Mouse (Mus musculus) hindbrain, embryonic 12.5 days (tissue): ENCODE results near the gene Tnnc1. TPM values are rescaled to one million over a fixed set of nuclear protein-coding genes. Genes with fewer than 3 reads are reported as not detected.

Experiments
- ATAC-seq: fragments of 200-750 bp; cut with Nextera tagmentation; 2 replicates; pipeline ENCODE4 v1.8.0; 2017; ENCODE audit warnings: moderate TSS enrichment; ENCODE audit not compliant: low FRiP score
- H3K27ac ChIP-seq: fragments of 300-500 bp; sonication (generic); 2 replicates; pipeline ENCODE4 v1.5.1; 2016; ENCODE audit warnings: mild to moderate bottlenecking
- H3K27me3 ChIP-seq: fragments of 300-500 bp; sonication (generic); 2 replicates; pipeline ENCODE4 v1.6.1; 2016; ENCODE audit warnings: mild to moderate bottlenecking
- H3K36me3 ChIP-seq: fragments of 300-500 bp; sonication (generic); 2 replicates; pipeline ENCODE4 v1.6.1; 2016; ENCODE audit warnings: mild to moderate bottlenecking
- H3K4me1 ChIP-seq: fragments of 300-500 bp; sonication (generic); 2 replicates; pipeline ENCODE4 v1.6.1; 2016
- H3K4me2 ChIP-seq: fragments of 300-500 bp; sonication (generic); replicated peaks from 2 replicates; pipeline ENCODE4 v1.6.1; 2016; ENCODE audit warnings: mild to moderate bottlenecking
- H3K4me3 ChIP-seq: fragments of 300-500 bp; sonication (generic); 2 replicates; pipeline ENCODE4 v1.5.1; 2016; ENCODE audit warnings: mild to moderate bottlenecking
- H3K9ac ChIP-seq: fragments of 300-500 bp; sonication (generic); 2 replicates; pipeline ENCODE4 v1.6.1; 2016; ENCODE audit warnings: mild to moderate bottlenecking, moderate library complexity
- H3K9me3 ChIP-seq: fragments of 300-500 bp; sonication (generic); replicated peaks from 2 replicates; pipeline ENCODE4 v1.6.1; 2016; ENCODE audit warnings: mild to moderate bottlenecking
- WGBS: fragments of 180-500 bp; shearing (Covaris S2); methylation state at CpG from one replicate; pipeline ENCODE4 v1.1.7; 2016; 5-methylcytosine and 5-hydroxymethylcytosine counted together
- polyA plus RNA-seq: library from polyadenylated mRNA; unstranded; fragments of >200 nt; fragmentation: Nextera tagmentation; extraction: Ambion mirVana; gene quantifications from 2 replicates; pipeline ENCODE4 v1.2.1, GENCODE M21; 2016

The Tnnc1 gene
- polyA plus RNA-seq, 1 experiment from 2014 or later, result 10.5 TPM

GRCm38 (mm10) chr14:31205562-31206467 is 2.3 kb upstream of the Tnnc1 start:
- WGBS, result 2% methylated on average over 39 of the region's 39 CpGs
- H3K4me3 ChIP-seq, result peak overlapping the region; percentile 78
- peak overlapping the region; percentile 88 for H3K27ac ChIP-seq

GRCm38 (mm10) chr14:31206472-31206981 is 1.6 kb upstream of the Tnnc1 start:
- H3K27me3 ChIP-seq, result no peaks in the 10 kb centered on the region
- under 1% methylated on average over 48 of the region's 48 CpGs for WGBS
- H3K27ac ChIP-seq, result peak overlapping the region; percentile 88
- H3K4me1 ChIP-seq, result peaks cover 26% of the 10 kb centered on the region
- H3K36me3 ChIP-seq, result peaks cover 27% of the 10 kb centered on the region
- H3K4me3 ChIP-seq, result peak overlapping the region; percentile 78
- peak; percentile 69 for ATAC-seq
- no peaks in the 10 kb centered on the region for H3K9me3 ChIP-seq
- peak overlapping the region; percentile 92 for H3K9ac ChIP-seq
- H3K4me2 ChIP-seq, result peak overlapping the region; percentile 97

More at GRCm38 (mm10) chr14:31205562-31206467, 2.3 kb upstream of the Tnnc1 start:
- Histone ChIP-seq H3K9ac (peak overlapping the region; percentile 92), H3K4me2 (peak overlapping the region; percentile 97), H3K36me3 (peaks cover 33% of the 10 kb centered on the region), H3K27me3 (no peaks in the 10 kb centered on the region), H3K9me3 (no peaks in the 10 kb centered on the region), H3K4me1 (peaks cover 26% of the 10 kb centered on the region)
- ATAC-seq, result peak; percentile 75

DNA sequence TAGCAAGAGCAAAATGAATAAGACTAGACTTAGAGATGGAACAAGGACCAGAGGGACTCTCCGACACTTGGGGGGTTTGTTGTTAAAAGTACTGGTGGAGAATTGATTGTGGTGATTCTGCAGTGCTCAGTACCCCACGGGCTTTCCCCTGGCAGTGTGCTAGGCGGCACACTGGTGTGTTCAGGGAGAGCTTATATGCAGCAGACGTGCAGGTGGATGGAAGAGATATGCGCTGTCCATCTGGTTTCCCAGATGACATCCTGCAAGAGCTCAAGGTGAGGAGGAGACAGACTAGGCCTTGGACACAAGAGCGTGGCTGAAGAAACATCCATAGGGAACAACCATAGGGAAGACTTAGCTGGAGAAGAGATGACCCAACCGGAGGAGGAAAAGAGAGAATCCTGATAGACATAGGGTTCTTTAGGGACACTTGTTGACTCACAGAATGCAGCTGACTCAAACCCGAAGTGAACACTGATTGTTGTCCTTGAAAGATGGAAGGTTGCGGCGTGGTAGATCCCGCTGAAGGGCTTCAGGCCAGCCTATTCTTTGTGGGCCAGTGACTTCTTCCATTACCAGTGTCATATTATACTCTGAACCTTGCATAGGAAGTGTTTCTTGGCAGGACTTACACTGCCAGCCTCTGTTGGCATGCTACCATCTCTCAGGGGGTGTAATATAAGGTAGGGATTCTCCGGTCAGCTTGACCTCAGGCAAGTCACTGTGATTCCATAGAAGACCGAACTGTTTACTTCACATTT is 862 bp upstream of the Tnnc1 start:
- 81% methylated on average over 13 of the region's 13 CpGs for WGBS

DNA sequence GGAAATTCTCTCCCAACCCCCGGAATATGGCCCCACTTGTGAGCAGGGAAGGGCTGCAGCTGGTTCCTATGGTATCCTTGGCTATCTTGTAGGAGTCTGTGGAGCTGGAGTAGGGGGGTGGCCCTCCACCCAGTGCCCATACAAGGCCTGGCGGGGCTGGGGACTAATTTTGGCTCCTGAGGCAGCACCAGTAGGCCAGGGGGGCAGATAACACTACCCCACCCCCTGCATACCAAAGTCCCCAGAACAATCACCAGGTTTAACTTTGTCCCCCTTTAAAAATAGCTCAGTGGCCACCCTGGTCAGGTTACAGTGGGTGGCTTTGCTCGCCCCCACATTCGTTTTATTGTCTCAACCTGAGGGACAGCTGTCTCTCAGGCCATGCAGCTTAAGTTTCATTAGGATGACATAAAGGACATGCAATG is 1.0 kb downstream of the Tnnc1 start:
- no peak overlapping the region for H3K4me3 ChIP-seq
- H3K27me3 ChIP-seq, result peaks cover under 1% of the 10 kb centered on the region; the same call in 1 of the 2 replicates
- no peak overlapping the region for H3K9ac ChIP-seq
- H3K36me3 ChIP-seq, result peaks cover under 1% of the 10 kb centered on the region
- H3K9me3 ChIP-seq, result no peaks in the 10 kb centered on the region
- H3K4me1 ChIP-seq, result peaks cover 22% of the 10 kb centered on the region
- 76% methylated on average over 4 of the region's 4 CpGs for WGBS
- ATAC-seq, result no peak
- no peak overlapping the region for H3K27ac ChIP-seq
- H3K4me2 ChIP-seq, result no peak overlapping the region

More for the DNA sequence above, 862 bp upstream of the Tnnc1 start:
- Histone ChIP-seq H3K4me2 (peak overlapping the region; percentile 97), H3K9me3 (no peaks in the 10 kb centered on the region), H3K27me3 (no peaks in the 10 kb centered on the region), H3K4me1 (peaks cover 26% of the 10 kb centered on the region), H3K4me3 (peak overlapping the region; percentile 78), H3K36me3 (peaks cover 19% of the 10 kb centered on the region), H3K9ac (peak overlapping the region; percentile 92), H3K27ac (peak overlapping the region; percentile 88)
- ATAC-seq, result peak; percentile 35

DNA sequence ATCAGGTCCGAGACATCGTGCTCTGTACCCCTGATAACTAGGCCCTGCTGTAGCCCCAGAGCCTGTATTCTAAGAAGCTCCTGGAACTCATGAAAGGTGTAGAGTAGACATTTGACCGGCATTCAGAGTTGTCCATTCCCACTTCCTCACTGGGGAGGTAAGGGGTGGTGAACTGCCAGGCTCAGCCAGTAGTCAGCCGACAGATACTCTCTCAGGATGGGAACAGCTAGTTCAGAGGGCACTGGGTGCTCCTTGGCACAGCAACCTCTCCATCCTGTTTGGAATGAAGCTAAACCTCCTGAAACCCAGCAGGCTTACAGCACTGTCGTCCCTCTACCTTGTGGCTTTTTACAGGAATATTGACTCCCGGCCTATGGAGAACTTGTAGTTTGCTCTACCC is 3.7 kb downstream of the Tnnc1 start:
- Histone ChIP-seq H3K4me2 (no peak overlapping the region), H3K27ac (no peak overlapping the region)

DNA sequence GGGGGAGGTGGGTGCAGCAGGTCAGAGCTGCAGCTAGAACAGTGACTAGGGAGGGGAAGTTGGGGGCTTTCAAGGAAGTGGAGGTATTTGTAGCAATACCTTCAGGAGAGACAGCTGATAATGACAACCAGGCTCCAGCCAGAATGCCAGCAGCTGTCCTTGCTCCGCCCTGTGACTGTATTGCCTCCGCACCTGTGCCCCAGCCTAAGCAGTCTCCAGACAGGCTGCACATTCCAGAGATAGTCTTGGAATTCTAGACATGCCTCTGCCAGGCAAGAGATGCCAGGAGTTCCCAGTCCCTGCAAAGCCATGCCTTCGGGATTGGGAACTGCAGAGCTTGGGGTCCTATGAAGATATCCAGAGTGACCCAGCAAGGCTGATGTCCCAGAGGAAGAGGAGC is 4.4 kb downstream of the Tnnc1 start:
- no peak overlapping the region for H3K4me2 ChIP-seq
- WGBS, result 87% methylated on average over 3 of the region's 3 CpGs
- ATAC-seq, result no peak
- no peak overlapping the region for H3K4me3 ChIP-seq
- no peak overlapping the region for H3K9ac ChIP-seq
- no peaks in the 10 kb centered on the region for H3K9me3 ChIP-seq
- peaks cover 7% of the 10 kb centered on the region for H3K27me3 ChIP-seq
- H3K4me1 ChIP-seq, result peaks cover 12% of the 10 kb centered on the region
- no peaks in the 10 kb centered on the region for H3K36me3 ChIP-seq
- H3K27ac ChIP-seq, result no peak overlapping the region

More for the DNA sequence above, 3.7 kb downstream of the Tnnc1 start:
- no peak overlapping the region for H3K4me3 ChIP-seq
- H3K27me3 ChIP-seq, result peaks cover 7% of the 10 kb centered on the region
- H3K36me3 ChIP-seq, result no peaks in the 10 kb centered on the region
- H3K9ac ChIP-seq, result no peak overlapping the region
- 87% methylated on average over 6 of the region's 6 CpGs for WGBS
- no peak for ATAC-seq
- H3K9me3 ChIP-seq, result no peaks in the 10 kb centered on the region
- peaks cover 14% of the 10 kb centered on the region for H3K4me1 ChIP-seq

DNA sequence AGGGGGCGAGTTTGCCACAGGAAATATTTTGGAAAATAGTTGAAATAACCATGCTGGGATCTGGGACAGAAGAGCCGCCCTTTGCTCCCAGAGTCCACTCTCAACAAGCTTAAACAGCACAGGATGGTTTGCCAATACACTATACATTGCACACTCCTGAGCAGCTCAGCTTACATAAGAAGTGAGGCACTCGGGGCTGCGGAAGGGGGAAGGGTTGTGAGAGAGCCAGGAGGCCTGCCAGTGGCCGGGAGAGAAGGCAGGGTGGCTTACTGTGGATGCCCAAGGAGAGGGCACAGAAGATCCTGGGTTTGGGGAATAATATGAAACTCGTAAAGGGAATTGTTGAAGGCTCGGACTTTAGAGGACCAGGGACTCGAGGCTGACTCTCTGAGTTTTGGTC is 5.8 kb downstream of the Tnnc1 start:
- no peak overlapping the region for H3K4me2 ChIP-seq
- no peak overlapping the region for H3K9ac ChIP-seq
- 69% methylated on average over 8 of the region's 8 CpGs for WGBS
- H3K9me3 ChIP-seq, result no peaks in the 10 kb centered on the region
- ATAC-seq, result no peak
- no peak overlapping the region for H3K27ac ChIP-seq
- peaks cover 7% of the 10 kb centered on the region for H3K27me3 ChIP-seq
- peaks cover 19% of the 10 kb centered on the region for H3K4me1 ChIP-seq
- H3K4me3 ChIP-seq, result no peak overlapping the region
- no peaks in the 10 kb centered on the region for H3K36me3 ChIP-seq

GRCm38 (mm10) chr14:31214684-31215083 is 6.6 kb downstream of the Tnnc1 start:
- no peak overlapping the region for H3K4me2 ChIP-seq
- peaks cover 7% of the 10 kb centered on the region for H3K27me3 ChIP-seq
- ATAC-seq, result no peak
- H3K4me1 ChIP-seq, result peaks cover 21% of the 10 kb centered on the region
- no peak overlapping the region for H3K9ac ChIP-seq
- H3K36me3 ChIP-seq, result no peaks in the 10 kb centered on the region
- no peak overlapping the region for H3K27ac ChIP-seq
- H3K9me3 ChIP-seq, result no peaks in the 10 kb centered on the region
- 89% methylated on average over 3 of the region's 3 CpGs for WGBS
- H3K4me3 ChIP-seq, result no peak overlapping the region

DNA sequence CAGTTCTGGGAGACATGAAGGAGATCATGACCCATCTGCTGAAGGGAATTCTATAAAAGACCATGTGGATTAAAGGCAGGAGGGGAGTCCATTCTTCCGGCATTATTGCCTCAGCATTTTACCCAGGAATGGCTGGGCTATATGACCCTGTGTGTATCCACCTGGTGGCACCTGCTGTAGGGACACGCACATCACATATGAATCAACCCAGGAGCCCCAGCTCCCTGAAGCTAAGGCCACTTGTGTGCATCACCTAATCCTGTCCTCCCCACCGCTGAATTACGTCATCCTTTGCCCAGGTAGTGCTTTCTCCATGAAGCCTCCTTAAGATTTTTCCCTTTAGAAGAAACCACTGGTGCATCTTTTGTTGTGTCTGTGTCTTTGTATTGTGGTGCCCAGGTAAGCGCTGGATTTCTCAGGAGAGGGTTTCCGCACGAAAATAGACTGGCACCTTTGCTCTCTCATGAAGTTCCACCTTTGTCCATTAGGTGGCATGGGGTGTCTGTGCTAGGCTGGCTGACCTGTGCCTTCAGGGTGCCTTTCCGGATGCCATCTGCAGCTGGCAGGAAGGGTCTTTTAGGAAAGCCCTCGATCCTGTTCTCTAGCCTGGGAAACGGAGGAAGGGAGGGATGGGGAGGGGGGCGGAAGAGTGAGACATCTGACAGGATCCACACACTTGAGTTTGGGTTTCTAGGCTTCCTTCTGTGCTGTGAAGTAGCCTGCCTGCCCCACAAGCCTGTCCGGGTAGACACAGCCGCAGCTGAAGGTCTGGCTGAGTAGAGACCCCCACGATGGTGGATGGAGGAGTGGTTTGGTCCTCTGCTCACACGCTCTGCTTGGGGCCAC is 7.3 kb downstream of the Tnnc1 start:
- ATAC-seq, result peak; percentile 62
- Histone ChIP-seq H3K4me2 (no peak overlapping the region), H3K9ac (0 out of 2 replicates have a peak overlapping the region, but pooled peaks have one; percentile 8), H3K9me3 (no peaks in the 10 kb centered on the region), H3K27ac (no peak overlapping the region), H3K4me3 (no peak overlapping the region), H3K27me3 (peaks cover 7% of the 10 kb centered on the region), H3K4me1 (peaks cover 21% of the 10 kb centered on the region), H3K36me3 (no peaks in the 10 kb centered on the region)
- 33% methylated on average over 15 of the region's 15 CpGs for WGBS

GRCm38 (mm10) chr14:31216846-31217245 is 8.7 kb downstream of the Tnnc1 start, which contains the start of gene Nisch:
Gene Nisch (minus strand): TSS chr14:31216946.
- Histone ChIP-seq H3K4me1 (peaks cover 21% of the 10 kb centered on the region), H3K9ac (peak within 1 kb of the TSS; percentile 43; the same call in 1 of the 2 replicates), H3K4me2 (0 out of 2 replicates have a peak within 1 kb of the TSS, but pooled peaks have one; percentile 17), H3K4me3 (no peak within 1 kb of the TSS), H3K27me3 (peaks cover 7% of the 10 kb centered on the region), H3K36me3 (no peaks in the 10 kb centered on the region), H3K27ac (0 out of 2 replicates have a peak within 1 kb of the TSS, but pooled peaks have one; percentile 35), H3K9me3 (no peaks in the 10 kb centered on the region)
- no peak for ATAC-seq
- WGBS, result 58% methylated on average over 2 of the region's 2 CpGs

DNA sequence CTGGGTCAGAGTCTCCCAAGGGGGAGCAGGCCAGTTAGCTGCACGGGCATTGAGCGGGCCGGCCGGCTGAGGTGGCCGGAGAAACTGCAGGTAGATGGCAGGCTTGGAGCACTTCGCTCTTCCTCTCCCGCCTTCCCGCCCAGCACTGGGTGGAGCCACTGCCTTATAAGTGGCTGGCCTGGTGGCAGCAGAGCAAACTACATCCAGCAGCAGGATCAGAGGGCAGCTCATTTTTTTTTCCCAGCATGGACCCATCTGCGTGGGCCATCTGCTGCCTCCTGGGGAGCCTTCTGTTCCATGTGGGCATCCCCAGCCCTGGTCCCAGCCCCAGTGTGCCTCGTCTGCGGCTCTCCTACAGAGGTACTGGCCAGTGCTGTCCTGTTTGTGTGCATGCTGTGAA is 9.6 kb downstream of the Tnnc1 start, which contains the start of gene Sema3g:
Sema3g (plus strand) TSS at position 195 of the 400 bp plus-strand sequence.
- H3K4me3 ChIP-seq, result no peak within 1 kb of the TSS
- H3K9ac ChIP-seq, result peak within 1 kb of the TSS; percentile 43; the same call in 1 of the 2 replicates
- peaks cover 21% of the 10 kb centered on the region for H3K4me1 ChIP-seq
- 10% methylated on average over 11 of the region's 11 CpGs for WGBS
- 0 out of 2 replicates have a peak within 1 kb of the TSS, but pooled peaks have one; percentile 17 for H3K4me2 ChIP-seq
- 0 out of 2 replicates have a peak within 1 kb of the TSS, but pooled peaks have one; percentile 35 for H3K27ac ChIP-seq
- no peaks in the 10 kb centered on the region for H3K9me3 ChIP-seq
- H3K27me3 ChIP-seq, result peaks cover 7% of the 10 kb centered on the region
- ATAC-seq, result peak; percentile 68
- H3K36me3 ChIP-seq, result no peaks in the 10 kb centered on the region
